Mouse (Mus musculus): ENCODE data around the gene Ifng.
"Not testable (repeated sequence)": the region's sequence is repeated elsewhere in the genome, so short reads cannot be mapped to it uniquely, and the experiment has no call there.

Gene Ifng

DNA sequence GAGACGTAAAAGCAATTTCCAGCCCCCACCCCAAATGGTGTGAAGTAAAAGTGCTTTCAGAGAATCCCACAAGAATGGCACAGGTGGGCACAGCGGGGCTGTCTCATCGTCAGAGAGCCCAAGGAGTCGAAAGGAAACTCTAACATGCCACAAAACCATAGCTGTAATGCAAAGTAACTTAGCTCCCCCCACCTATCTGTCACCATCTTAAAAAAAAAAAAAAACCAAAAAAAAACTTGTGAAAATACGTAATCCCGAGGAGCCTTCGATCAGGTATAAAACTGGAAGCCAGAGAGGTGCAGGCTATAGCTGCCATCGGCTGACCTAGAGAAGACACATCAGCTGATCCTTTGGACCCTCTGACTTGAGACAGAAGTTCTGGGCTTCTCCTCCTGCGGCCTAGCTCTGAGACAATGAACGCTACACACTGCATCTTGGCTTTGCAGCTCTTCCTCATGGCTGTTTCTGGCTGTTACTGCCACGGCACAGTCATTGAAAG is at the start of gene Ifng:
TSS of gene Ifng (plus strand) at position 305 of the 499 bp plus-strand sequence.
- DNase-seq (ENCODE audit: low spot score): no peak

- no peak for DNase-seq (ENCODE audit: low spot score)
Observed at GRCm38 (mm10) chr10:118399917-118400316, 40.9 kb upstream of the Ifng start.

DNA sequence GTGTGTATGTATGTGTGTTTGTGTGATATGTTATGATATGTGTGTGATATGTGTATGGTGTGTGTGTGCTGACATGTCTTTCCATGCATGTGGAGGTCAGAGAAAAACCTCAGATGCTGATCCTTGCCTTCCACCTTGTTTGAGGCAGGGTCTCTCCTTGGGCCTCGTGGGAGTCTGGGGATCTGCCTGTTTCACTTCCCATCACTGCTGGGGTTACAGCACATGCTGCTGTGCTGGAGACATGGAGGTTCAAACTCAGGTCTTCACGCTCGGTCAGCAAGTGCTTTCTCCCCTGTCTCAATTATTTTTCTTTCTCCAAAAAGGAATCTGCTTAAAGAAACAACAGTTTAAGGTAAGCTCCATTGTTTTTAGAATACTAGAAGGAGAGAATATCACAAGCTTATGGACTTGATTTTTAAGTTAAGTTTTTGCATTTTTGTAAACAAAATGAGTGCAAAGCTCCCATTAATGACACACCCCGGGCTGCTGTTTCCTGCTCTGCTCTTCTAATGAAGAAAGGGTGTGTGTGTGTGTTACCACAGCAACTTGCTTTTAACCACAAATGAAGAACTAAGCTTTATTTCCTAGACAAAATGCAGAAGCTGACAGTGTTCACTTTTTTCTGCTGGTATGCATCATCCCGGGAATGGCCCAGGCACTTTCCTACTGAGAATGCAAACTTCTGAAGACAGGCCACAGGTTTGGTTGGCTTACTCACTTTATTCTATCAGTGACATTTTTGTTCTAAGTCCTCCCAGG is 34.2 kb upstream of the Ifng start:
- no peak for DNase-seq (ENCODE audit: low spot score)

GRCm38 (mm10) chr10:118411377-118411776 is 29.5 kb upstream of the Ifng start:
- no peak for DNase-seq (ENCODE audit: low spot score)

DNA sequence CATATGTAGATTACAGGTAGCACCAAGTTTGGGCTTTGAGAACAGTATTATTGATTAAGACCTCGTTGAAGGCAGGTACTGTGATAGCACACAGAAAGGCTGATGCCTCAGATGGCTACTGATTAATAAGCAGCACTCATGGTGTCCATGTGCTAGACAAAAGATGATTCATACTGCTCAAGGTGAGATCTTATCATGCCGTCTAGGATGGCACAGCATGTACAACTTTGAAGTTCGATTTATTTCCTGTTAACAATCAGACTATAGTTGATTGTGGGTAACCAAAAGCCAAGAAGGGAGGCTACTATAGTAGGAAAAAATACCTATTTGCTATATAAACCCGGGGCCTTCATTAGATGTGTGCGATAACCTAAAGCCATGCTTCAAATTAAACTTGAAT is 28.1 kb upstream of the Ifng start:
- no peak for DNase-seq (ENCODE audit: low spot score)

DNA sequence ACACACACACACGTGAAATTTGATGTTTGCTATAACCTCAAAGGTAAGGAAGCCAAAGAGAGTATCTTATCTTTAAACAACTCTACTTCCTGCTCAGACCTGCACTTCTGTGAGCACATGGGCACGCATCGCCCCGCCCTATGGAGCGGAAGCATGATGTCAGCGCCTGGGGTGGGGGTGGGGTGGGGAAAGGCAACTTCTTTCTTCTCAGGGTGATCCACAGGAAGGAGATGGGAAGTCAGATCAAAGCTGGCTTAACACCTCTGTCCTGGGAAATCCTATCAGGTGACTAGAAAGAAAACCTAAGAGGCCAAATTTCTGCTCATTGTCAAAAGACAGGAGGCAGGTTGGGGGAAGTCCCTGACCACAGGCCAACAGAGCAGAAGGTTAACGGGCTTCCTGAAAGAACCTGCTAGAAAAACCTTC is 21.8 kb upstream of the Ifng start:
- no peak for DNase-seq (ENCODE audit: low spot score)

DNA sequence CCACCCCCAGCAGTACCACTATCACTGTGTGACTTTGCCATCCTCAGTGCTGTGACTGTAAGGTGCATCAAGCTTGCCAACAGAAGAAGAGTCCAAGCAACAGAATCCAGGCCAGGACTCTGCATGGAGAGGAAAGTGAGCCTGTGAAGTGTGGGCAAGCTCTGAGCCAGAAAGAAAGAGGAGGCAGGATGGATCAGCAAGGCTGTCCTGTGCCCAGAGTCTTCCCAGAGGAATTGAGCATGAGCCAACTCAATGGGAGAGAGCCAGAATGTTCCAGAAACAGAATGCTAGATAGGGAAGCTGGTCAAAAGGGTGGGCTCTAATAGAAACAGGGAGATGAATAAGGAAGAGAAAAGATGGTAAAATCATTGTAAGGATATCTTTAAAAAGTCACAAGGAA is 19.9 kb upstream of the Ifng start:
- no peak for DNase-seq (ENCODE audit: low spot score)

GRCm38 (mm10) chr10:118435501-118435900 is 5.3 kb upstream of the Ifng start:
- no peak for DNase-seq (ENCODE audit: low spot score)

DNA sequence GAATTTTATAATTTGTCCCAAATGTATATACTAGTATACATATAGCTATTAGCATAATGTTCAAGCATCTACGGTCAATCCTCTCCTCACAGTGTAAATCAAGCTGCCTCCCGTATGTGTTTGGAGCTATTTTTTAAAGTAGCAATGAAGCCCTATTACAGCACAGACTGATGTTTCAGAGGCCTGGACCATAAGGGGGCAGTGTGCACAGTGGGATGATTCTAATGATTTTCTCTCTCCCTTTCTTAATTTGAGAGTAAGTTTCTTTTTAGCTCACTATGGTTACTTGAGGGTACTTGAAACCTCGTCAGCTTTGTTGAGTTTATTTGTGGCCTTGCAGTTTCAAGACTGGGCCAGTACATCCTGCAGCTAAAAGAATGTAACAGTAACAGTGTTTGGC is 1.1 kb downstream of the Ifng start:
- DNase-seq (ENCODE audit: low spot score): peak; percentile 19

DNA sequence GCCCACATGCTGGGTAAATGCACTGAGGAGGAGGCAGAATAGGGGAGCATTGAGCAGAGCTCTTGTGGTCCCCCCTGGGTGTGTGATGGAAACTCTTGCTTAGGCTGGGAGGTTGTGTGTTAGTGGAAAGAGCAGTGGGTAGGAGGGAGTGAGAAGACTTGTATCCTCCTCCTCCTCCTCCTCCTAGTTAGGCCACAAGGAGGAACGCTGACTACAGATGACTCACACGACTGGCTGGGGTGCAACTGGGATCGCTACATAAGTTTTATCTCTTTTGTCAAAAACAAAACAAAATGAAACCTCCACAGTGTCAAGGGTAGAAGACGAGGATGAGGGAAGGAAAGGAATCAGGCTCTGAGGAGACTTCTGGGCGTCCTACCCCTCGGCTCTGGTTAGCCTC is 2.2 kb downstream of the Ifng start:
- DNase-seq (ENCODE audit: low spot score): no peak

- DNase-seq (ENCODE audit: low spot score): no peak
Observed at GRCm38 (mm10) chr10:118445021-118445420, 4.2 kb downstream of the Ifng start.

GRCm38 (mm10) chr10:118445502-118445901 is 4.7 kb downstream of the Ifng start:
- no peak for DNase-seq (ENCODE audit: low spot score)

- DNase-seq (ENCODE audit: low spot score): no peak
Observed at GRCm38 (mm10) chr10:118445978-118446377, 5.1 kb downstream of the Ifng start.

DNA sequence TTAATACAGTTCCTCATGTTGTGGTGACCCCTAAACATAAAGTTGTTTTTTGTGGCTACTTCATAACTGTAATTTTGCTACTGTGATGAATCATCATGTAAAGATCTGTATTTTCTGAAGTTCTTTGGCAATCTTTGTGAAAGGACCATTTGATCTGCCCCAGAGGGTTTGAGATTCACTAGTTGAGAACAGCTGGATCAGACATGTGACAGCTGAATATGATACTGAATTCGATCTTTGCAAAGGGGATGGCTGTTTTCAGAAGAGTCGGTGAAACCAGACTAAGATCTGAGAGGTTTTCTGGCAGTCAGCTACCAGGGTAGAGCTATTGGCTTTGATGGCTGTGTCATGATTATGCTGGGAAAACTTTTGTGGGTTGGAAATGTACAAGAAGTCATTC is 10.9 kb downstream of the Ifng start:
- DNase-seq (ENCODE audit: low spot score): no peak

DNA sequence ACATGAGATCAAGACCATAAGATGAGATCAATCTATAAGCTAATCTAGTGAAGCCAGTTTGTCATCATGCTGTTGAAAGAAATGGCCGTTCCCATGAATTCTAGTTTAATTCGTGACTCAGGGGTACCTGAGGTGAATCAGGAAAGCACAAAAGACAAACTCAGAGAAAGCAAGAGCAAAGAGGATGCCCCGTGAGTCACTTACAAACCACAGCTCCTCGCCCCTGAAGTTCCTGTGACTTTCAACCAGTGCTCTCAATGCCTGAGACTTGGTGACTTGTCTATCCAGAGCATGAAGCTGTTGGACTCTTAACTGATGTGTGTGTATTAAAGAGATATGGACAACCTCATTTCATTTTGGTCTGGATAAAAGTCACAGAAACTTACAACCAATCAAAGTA is 17.9 kb downstream of the Ifng start:
- no peak for DNase-seq (ENCODE audit: low spot score)

DNA sequence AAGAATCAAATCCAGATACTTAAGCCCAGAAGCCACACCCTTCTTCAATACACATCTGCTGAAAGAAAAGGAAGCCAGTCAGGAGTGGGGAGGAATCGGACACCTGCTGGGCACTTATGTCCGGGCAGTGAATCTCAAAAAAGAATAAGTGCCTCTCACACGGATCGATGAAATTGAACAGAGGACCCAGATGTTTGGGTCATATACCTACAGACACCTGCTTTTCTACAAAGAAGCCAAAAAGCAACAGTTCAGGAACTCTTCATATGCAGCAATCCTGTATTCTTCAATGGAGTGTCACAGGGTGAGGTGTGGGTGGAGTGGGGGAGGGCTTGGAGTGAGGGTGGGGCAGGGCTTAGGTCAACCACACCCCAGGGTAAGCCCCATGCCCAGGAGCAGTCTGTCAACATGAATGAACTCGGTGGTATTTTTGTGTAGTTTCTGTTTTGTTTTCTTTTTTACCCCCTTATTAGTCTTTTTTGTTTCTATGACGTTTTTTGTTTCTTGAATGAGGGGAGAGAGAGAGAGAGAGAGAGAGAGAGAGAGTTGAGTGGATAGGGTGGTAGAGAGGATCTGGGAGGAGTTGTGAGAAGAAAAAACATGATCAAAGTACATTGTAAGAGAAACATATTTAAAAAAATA is 20.4 kb downstream of the Ifng start:
- DNase-seq (ENCODE audit: low spot score): no peak

DNA sequence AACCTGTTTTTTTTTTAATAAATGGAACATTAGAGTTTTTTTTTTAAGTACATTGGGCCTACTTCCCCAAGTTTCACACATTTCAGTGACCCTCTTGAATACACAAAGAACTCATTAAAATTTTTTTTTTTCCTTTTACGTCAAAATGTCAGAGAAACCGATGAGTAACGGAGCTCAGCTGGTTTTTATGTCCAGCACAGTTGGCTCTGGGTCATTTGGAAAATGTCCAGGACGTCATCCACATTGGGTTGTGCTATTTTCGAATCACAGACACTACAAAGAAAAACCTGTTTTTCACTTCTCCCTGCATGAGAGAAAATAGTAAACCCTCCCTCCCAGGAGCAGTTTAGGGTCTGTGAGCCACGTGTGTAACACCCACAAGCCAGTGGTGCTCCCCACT is 25.6 kb downstream of the Ifng start:
- peak; percentile 16 for DNase-seq (ENCODE audit: low spot score)

- DNase-seq (ENCODE audit: low spot score): no peak
Observed at GRCm38 (mm10) chr10:118469047-118469446, 28.2 kb downstream of the Ifng start.

GRCm38 (mm10) chr10:118470296-118470957 is 29.6 kb downstream of the Ifng start:
- DNase-seq (ENCODE audit: low spot score): peak; percentile 35

DNA sequence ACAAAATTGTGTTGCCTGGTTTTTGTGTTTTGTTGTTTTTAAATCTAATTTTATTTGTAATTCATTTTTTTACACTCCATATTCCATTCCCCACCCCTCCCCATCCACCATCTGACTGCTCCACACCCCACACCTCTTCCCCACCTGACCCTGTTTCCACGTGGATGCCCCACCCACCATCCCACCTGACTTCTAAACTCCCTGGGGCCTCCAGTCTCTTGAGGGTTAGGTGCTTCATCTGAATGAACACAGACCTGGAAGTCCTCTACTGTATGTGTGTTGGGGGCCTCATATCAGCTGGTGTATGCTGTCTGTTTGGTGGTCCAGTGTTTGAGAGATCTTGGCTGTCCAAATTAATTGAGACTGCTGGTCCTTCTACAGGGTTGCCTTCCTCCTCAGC is 32.0 kb downstream of the Ifng start:
- DNase-seq (ENCODE audit: low spot score): not testable (repeated sequence)

DNA sequence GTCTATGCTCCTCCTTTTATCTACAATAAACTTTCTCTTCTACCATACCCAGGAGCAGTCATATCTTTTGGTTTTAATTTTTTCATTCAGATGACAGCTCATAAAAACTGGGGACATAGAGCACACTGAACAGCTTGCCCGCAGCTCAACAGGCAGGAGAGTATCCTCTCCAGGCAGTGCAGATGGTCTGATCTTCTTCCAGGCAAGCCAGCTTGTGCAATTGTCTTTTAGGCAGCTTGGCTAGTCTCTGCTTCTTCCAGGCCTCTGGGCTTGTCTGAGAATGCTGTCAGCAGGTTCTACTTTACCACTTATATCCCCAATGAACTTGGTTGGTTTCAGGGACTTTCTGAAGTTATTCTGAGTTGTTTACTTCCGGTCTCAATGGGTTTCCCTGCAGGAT is 35.9 kb downstream of the Ifng start:
- peak; percentile 53 for DNase-seq (ENCODE audit: low spot score)

DNA sequence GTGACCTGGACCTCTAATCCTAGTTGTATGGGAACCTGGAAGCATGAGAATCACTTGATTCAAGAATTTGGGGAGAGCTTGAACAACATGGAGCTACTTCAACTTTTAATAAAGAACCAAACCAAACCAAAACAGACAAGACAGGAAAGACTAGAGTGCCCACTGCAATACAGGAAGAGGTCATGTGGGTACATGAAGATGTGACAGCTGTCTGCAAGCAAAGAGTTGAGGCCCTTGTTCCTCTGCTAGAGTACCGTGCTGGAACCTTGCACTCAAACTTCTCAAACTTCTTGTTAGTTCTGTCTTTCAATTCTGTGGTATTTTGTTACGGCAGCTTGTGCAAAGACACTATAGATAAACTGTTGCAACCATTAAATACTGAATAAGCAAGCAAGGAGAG is 36.5 kb downstream of the Ifng start:
- no peak for DNase-seq (ENCODE audit: low spot score)

DNA sequence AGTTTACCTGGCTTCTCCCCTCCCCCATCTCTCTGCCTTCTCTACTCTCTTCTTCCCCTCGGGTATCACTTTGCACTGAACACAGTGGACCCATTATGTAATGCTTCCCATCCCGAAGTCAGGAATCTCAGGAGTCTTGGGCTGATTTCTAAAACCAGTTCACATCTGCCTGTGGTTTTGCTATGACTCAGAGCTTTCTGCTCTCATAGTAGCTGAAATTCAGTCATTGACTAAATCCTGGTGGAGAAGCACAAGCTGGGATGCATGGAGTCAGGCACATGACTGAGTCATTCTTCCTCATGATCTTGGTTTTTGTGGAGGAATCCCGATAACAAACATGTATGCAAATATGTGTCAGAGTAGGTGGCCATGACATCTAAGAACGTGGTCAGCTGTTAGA is 38.4 kb downstream of the Ifng start:
- DNase-seq (ENCODE audit: low spot score): no peak

Measured in layer of hippocampus, adult 11-12 months (tissue).